Mouse (Mus musculus) MEL (cell line): ENCODE measurements around the gene Slc16a6. TPM values are rescaled to one million over a fixed set of nuclear protein-coding genes. Genes with fewer than 3 reads are reported as not detected.

Experiments
- DNase-seq: peaks from one replicate; pipeline ENCODE4 v3.0.0; 2011; ENCODE audit warnings: low read depth, low spot score
- H3K27ac ChIP-seq: 2 replicates; pipeline ENCODE4 v1.5.1; 2012; ENCODE audit warnings: low read depth, mild to moderate bottlenecking, control low read depth, low read length, moderate library complexity; ENCODE audit not compliant: control insufficient read depth
- H3K27me3 ChIP-seq, 2 experiments: fragments of 150-350 bp in 1 of 2; sonication (generic) in 1 of 2; 2 replicates each; pipeline ENCODE4 v1.6.1; 2012; ENCODE audit warnings: low read length in 2 of 2, mild to moderate bottlenecking in 2 of 2, improper control_type of control experiment in 1 of 2, moderate library complexity in 1 of 2; ENCODE audit not compliant: insufficient read depth in 2 of 2, control insufficient read depth in 1 of 2
- H3K36me3 ChIP-seq, 2 experiments: 2 replicates each; pipeline ENCODE4 v1.6.1; 2012 to 2014; ENCODE audit warnings: low read length in 2 of 2, improper control_type of control experiment in 1 of 2, inconsistent platforms in 1 of 2, mild to moderate bottlenecking in 1 of 2; ENCODE audit not compliant: insufficient read depth in 2 of 2, control insufficient read depth in 1 of 2
- H3K4me1 ChIP-seq, 2 experiments: fragments of 150-350 bp in 1 of 2; sonication (generic) in 1 of 2; 2 replicates each; pipeline ENCODE4 v1.6.1; 2012; ENCODE audit warnings: low read length in 2 of 2, improper control_type of control experiment in 1 of 2, mild to moderate bottlenecking in 1 of 2; ENCODE audit not compliant: insufficient read depth in 2 of 2, control insufficient read depth in 1 of 2
- H3K4me3 ChIP-seq, 2 experiments: fragments of 150-350 bp in 1 of 2; sonication (generic) in 1 of 2; 2 replicates each; pipeline ENCODE4 v1.5.1; 2012; ENCODE audit warnings: low read depth in 2 of 2, low read length in 2 of 2, mild to moderate bottlenecking in 2 of 2, moderate library complexity in 2 of 2, control low read depth in 1 of 2, improper control_type of control experiment in 1 of 2; ENCODE audit not compliant: control insufficient read depth in 1 of 2, insufficient read depth in 1 of 2
- H3K79me2 ChIP-seq: 2 replicates; pipeline ENCODE4 v1.6.1; 2012; ENCODE audit warnings: mild to moderate bottlenecking, low read length, moderate library complexity; ENCODE audit not compliant: control insufficient read depth, poor library complexity, insufficient read depth
- H3K9ac ChIP-seq: 2 replicates; pipeline ENCODE4 v1.6.1; 2012; ENCODE audit warnings: low read depth, mild to moderate bottlenecking, control low read depth, low read length, moderate library complexity; ENCODE audit not compliant: control insufficient read depth, poor library complexity, severe bottlenecking
- H3K9me3 ChIP-seq: fragments of 150-350 bp; sonication (generic); replicated peaks from 2 replicates; pipeline ENCODE4 v1.6.1; 2012; ENCODE audit warnings: mild to moderate bottlenecking, low read length, improper control_type of control experiment, moderate library complexity; ENCODE audit not compliant: insufficient read depth
- BHLHE40 ChIP-seq: IDR thresholded peaks from 2 replicates; pipeline ENCODE4 v1.6.1; 2012; ENCODE audit warnings: low read depth, mild to moderate bottlenecking, inconsistent platforms, low read length, improper control_type of control experiment, borderline replicate concordance
- CHD1 ChIP-seq: IDR thresholded peaks from 2 replicates; pipeline ENCODE4 v1.6.1; 2012; ENCODE audit warnings: low read depth, mild to moderate bottlenecking, inconsistent platforms, low read length, improper control_type of control experiment
- CHD2 ChIP-seq: IDR thresholded peaks from 2 replicates; pipeline ENCODE4 v1.6.1; 2011; ENCODE audit warnings: low read length, improper control_type of control experiment
- CTCF ChIP-seq, 3 experiments: IDR thresholded peaks in 2 of 3; conservative IDR thresholded peaks in 1 of 3; 2 replicates each; pipeline ENCODE4 v1.5.1; 2011 to 2012; ENCODE audit warnings: low read length in 3 of 3, low read depth in 2 of 3, mild to moderate bottlenecking in 2 of 3, improper control_type of control experiment in 1 of 3, inconsistent platforms in 1 of 3, mixed read lengths in 1 of 3, moderate library complexity in 1 of 3; ENCODE audit not compliant: control insufficient read depth in 1 of 3, insufficient read depth in 1 of 3, poor library complexity in 1 of 3, severe bottlenecking in 1 of 3
- E2F4 ChIP-seq: IDR thresholded peaks from 2 replicates; pipeline ENCODE4 v1.6.1; 2011; ENCODE audit warnings: low read depth, low read length, improper control_type of control experiment, borderline replicate concordance
- EP300 ChIP-seq, 2 experiments: IDR thresholded peaks; 2 replicates each; pipeline ENCODE4 v1.6.1; 2011; ENCODE audit warnings: improper control_type of control experiment in 2 of 2, low read length in 2 of 2, low read depth in 1 of 2, mild to moderate bottlenecking in 1 of 2
- GABPA ChIP-seq: IDR thresholded peaks from 2 replicates; pipeline ENCODE4 v1.6.1; 2012; ENCODE audit warnings: low read depth, mild to moderate bottlenecking, inconsistent platforms, low read length, improper control_type of control experiment, moderate library complexity
- GATA1 ChIP-seq: IDR thresholded peaks from 2 replicates; pipeline ENCODE4 v1.6.1; 2011; ENCODE audit warnings: low read depth, low read length, improper control_type of control experiment
- HCFC1 ChIP-seq: IDR thresholded peaks from 2 replicates; pipeline ENCODE4 v1.6.1; 2012; ENCODE audit warnings: low read depth, mild to moderate bottlenecking, inconsistent platforms, low read length, improper control_type of control experiment, moderate library complexity
- JUND ChIP-seq: IDR thresholded peaks from 2 replicates; pipeline ENCODE4 v1.6.1; 2011; ENCODE audit warnings: low read depth, mild to moderate bottlenecking, improper control_type of control experiment, low read length
- MEF2A ChIP-seq: IDR thresholded peaks from 2 replicates; pipeline ENCODE4 v1.6.1; 2014; ENCODE audit warnings: low read depth, mild to moderate bottlenecking, inconsistent platforms, low read length, improper control_type of control experiment; ENCODE audit not compliant: poor library complexity, insufficient replicate concordance, severe bottlenecking; ENCODE audit errors: extremely low read depth
- MXI1 ChIP-seq: IDR thresholded peaks from 2 replicates; pipeline ENCODE4 v1.6.1; 2011; ENCODE audit warnings: mild to moderate bottlenecking, low read depth, low read length, improper control_type of control experiment
- MYC ChIP-seq: IDR thresholded peaks from 2 replicates; pipeline ENCODE4 v1.6.1; 2011; ENCODE audit warnings: low read depth, mild to moderate bottlenecking, low read length, improper control_type of control experiment, moderate library complexity
- NRF1 ChIP-seq: IDR thresholded peaks from 2 replicates; pipeline ENCODE4 v1.6.1; 2014; ENCODE audit warnings: low read depth, mild to moderate bottlenecking, inconsistent platforms, low read length, improper control_type of control experiment, moderate library complexity; ENCODE audit not compliant: poor library complexity, insufficient read depth, severe bottlenecking
- POLR2A ChIP-seq, 2 experiments: IDR thresholded peaks; 2 replicates each; pipeline ENCODE4 v1.6.1; 2011 to 2012; ENCODE audit warnings: low read length in 2 of 2, mild to moderate bottlenecking in 2 of 2, control low read depth in 1 of 2, improper control_type of control experiment in 1 of 2, low read depth in 1 of 2, moderate library complexity in 1 of 2; ENCODE audit not compliant: control insufficient read depth in 1 of 2, insufficient read depth in 1 of 2, poor library complexity in 1 of 2
- POLR2AphosphoS2 ChIP-seq: IDR thresholded peaks from 2 replicates; pipeline ENCODE4 v1.6.1; 2011; ENCODE audit warnings: low read length, improper control_type of control experiment
- RAD21 ChIP-seq: IDR thresholded peaks from 2 replicates; pipeline ENCODE4 v1.6.1; 2011; ENCODE audit warnings: mild to moderate bottlenecking, low read depth, low read length, improper control_type of control experiment
- RCOR1 ChIP-seq: IDR thresholded peaks from 2 replicates; pipeline ENCODE4 v1.6.1; 2012; ENCODE audit warnings: low read depth, mild to moderate bottlenecking, inconsistent platforms, low read length, improper control_type of control experiment
- SIN3A ChIP-seq: IDR thresholded peaks from 2 replicates; pipeline ENCODE4 v1.6.1; 2012; ENCODE audit warnings: low read length, improper control_type of control experiment, inconsistent platforms
- SMC3 ChIP-seq: IDR thresholded peaks from 2 replicates; pipeline ENCODE4 v1.6.1; 2011; ENCODE audit warnings: low read depth, low read length, improper control_type of control experiment
- TAL1 ChIP-seq: IDR thresholded peaks from 2 replicates; pipeline ENCODE4 v1.6.1; 2012; ENCODE audit warnings: mild to moderate bottlenecking, inconsistent platforms, low read length, moderate library complexity, mixed read lengths
- TCF12 ChIP-seq: IDR thresholded peaks from 2 replicates; pipeline ENCODE4 v1.6.1; 2014; ENCODE audit warnings: low read depth, mild to moderate bottlenecking, inconsistent platforms, low read length, improper control_type of control experiment, moderate library complexity
- USF1 ChIP-seq: IDR thresholded peaks from 2 replicates; pipeline ENCODE4 v1.6.1; 2014; ENCODE audit warnings: low read depth, mild to moderate bottlenecking, inconsistent platforms, low read length, improper control_type of control experiment, moderate library complexity
- USF2 ChIP-seq, 2 experiments: IDR thresholded peaks; 2 replicates each; pipeline ENCODE4 v1.6.1; 2011 to 2012; ENCODE audit warnings: improper control_type of control experiment in 2 of 2, low read length in 2 of 2, borderline replicate concordance in 1 of 2, inconsistent platforms in 1 of 2, low read depth in 1 of 2, mild to moderate bottlenecking in 1 of 2; ENCODE audit not compliant: insufficient read depth in 1 of 2
- ZC3H11A ChIP-seq: IDR thresholded peaks from 2 replicates; pipeline ENCODE4 v1.6.1; 2012; ENCODE audit warnings: low read depth, mild to moderate bottlenecking, inconsistent platforms, low read length, improper control_type of control experiment
- ZKSCAN1 ChIP-seq: IDR thresholded peaks from 2 replicates; pipeline ENCODE4 v1.6.1; 2012; ENCODE audit warnings: low read depth, mild to moderate bottlenecking, inconsistent platforms, low read length, improper control_type of control experiment, moderate library complexity
- ZMIZ1 ChIP-seq: IDR thresholded peaks from 2 replicates; pipeline ENCODE4 v1.6.1; 2012; ENCODE audit warnings: low read depth, mild to moderate bottlenecking, inconsistent platforms, low read length, improper control_type of control experiment, moderate library complexity
- ZNF384 ChIP-seq: IDR thresholded peaks from 2 replicates; pipeline ENCODE4 v1.6.1; 2012; ENCODE audit warnings: low read depth, mild to moderate bottlenecking, inconsistent platforms, low read length, improper control_type of control experiment
- polyA plus RNA-seq, 2 experiments: library from polyadenylated mRNA; stranded (reverse) in 1 of 2; unstranded in 1 of 2; fragments of >175 nt in 1 of 2; fragments of >200 nt in 1 of 2; gene quantifications; 2 replicates each; pipeline versions ENCODE4 v1.2.1 to v1.2.4; 2012; ENCODE audit warnings: low replicate concordance in 2 of 2, low read depth in 1 of 2; ENCODE audit not compliant: insufficient read length in 2 of 2, insufficient read depth in 1 of 2, missing spikeins in 1 of 2
- total RNA-seq: library from RNA; depleted of rRNA; stranded (reverse); fragments of 300-350 nt; gene quantifications from 2 replicates; pipeline ENCODE4 v1.2.3, GENCODE M21; 2012

Gene Slc16a6
- total and polyA plus RNA-seq, 3 experiments: 34.0 to 41.6 TPM; not detected in 1

- peak overlapping the region; percentile 84 for H3K27ac ChIP-seq
- no peaks in the 10 kb centered on the region for H3K9me3 ChIP-seq
- H3K79me2 ChIP-seq: peaks cover 5% of the 10 kb centered on the region; the same call in 1 of the 2 replicates
- H3K4me1 ChIP-seq: peaks cover 4 to 11% of the 10 kb centered on the region in 2 experiments
- TF ChIP-seq MXI1: peak; percentile 53
- peak; percentile 81; the same call in 1 of the 2 replicates for TF ChIP-seq SIN3A
- TF ChIP-seq TAL1: no peak
- H3K9ac ChIP-seq: peak overlapping the region; percentile 72
- no peak for DNase-seq
- H3K4me3 ChIP-seq: peak overlapping the region; percentile 82 to 89
- H3K36me3 ChIP-seq: peaks cover 6 to 10% of the 10 kb centered on the region in 2 experiments
- H3K27me3 ChIP-seq: no peaks in the 10 kb centered on the region
Observed at GRCm38 (mm10) chr11:109426272-109426586, 47.2 kb downstream of the Slc16a6 start.

- Histone ChIP-seq H3K36me3 (peaks cover 5 to 9% of the 10 kb centered on the region in 2 experiments), H3K9me3 (no peaks in the 10 kb centered on the region), H3K4me3 (peak within 1 kb of the TSS; percentile 82 to 89), H3K79me2 (peaks cover 5% of the 10 kb centered on the region; the same call in 1 of the 2 replicates), H3K9ac (peak within 1 kb of the TSS; percentile 72), H3K27ac (peak within 1 kb of the TSS; percentile 84), H3K4me1 (peaks cover 4 to 15% of the 10 kb centered on the region in 2 experiments), H3K27me3 (no peaks in the 10 kb centered on the region)
- peak; percentile 100 for DNase-seq
- TF ChIP-seq RAD21 (peak; percentile 85), MEF2A (no peak), BHLHE40 (0 out of 2 replicates have a peak, but pooled peaks have one; percentile 23), ZNF384 (no peak), CHD1 (no peak), EP300 (IDR thresholded peaks at IDR 0.05; ENCODE audit: low read depth in 1 of 2, low read length in 2 of 2) (peak; percentile 16 to 77; a peak in 3 of 4 replicates), USF2 (IDR thresholded peaks at IDR 0.05; ENCODE audit: borderline replicate concordance in 1 of 2, insufficient read depth in 1 of 2, low read depth in 1 of 2, low read length in 2 of 2) (no peak), USF1 (peak; percentile 49), TAL1 (no peak), TCF12 (peak; percentile 67), GATA1 (no peak), NRF1 (peak; percentile 85), E2F4 (no peak; the same call in 1 of the 2 replicates), SMC3 (peak; percentile 84), SIN3A (no peak; the same call in 1 of the 2 replicates), GABPA (no peak), POLR2AphosphoS2 (peak; percentile 50; the same call in 1 of the 2 replicates), ZMIZ1 (peak; percentile 69; the same call in 1 of the 2 replicates), ZC3H11A (peak; percentile 78), MYC (peak; percentile 53), MXI1 (peak; percentile 76), CTCF (IDR thresholded peaks at IDR 0.05 in 2 of 3, conservative IDR thresholded peaks at IDR 0.05 in 1 of 3; ENCODE audit: control insufficient read depth in 1 of 3, insufficient read depth in 1 of 3, low read depth in 2 of 3, low read length in 3 of 3, poor library complexity in 1 of 3, severe bottlenecking in 1 of 3) (peak; percentile 52 to 97 (median 82)), JUND (no peak), RCOR1 (0 out of 2 replicates have a peak, but pooled peaks have one; percentile 31), POLR2A (IDR thresholded peaks at IDR 0.05; ENCODE audit: control insufficient read depth in 1 of 2, insufficient read depth in 1 of 2, low read depth in 1 of 2, low read length in 2 of 2, poor library complexity in 1 of 2) (peak; percentile 57 to 72; a peak in 3 of 4 replicates), CHD2 (no peak), ZKSCAN1 (no peak), HCFC1 (peak; percentile 91)
Observed at GRCm38 (mm10) chr11:109425392-109426271, 47.8 kb downstream of the Slc16a6 start, which contains the start of gene Amz2. Amz2 (plus strand) TSS chr11:109425946.
